Mouse (Mus musculus) mature B cell (primary cell): ENCODE measurements around the gene Cd33.

Experiments used
- in situ Hi-C: fragments of 300-500 bp; cut with MboI; formaldehyde crosslinking; loops from 2 replicates; pipeline ENCODE4 v1.14.3; 2019

Cd33 gene

DNA sequence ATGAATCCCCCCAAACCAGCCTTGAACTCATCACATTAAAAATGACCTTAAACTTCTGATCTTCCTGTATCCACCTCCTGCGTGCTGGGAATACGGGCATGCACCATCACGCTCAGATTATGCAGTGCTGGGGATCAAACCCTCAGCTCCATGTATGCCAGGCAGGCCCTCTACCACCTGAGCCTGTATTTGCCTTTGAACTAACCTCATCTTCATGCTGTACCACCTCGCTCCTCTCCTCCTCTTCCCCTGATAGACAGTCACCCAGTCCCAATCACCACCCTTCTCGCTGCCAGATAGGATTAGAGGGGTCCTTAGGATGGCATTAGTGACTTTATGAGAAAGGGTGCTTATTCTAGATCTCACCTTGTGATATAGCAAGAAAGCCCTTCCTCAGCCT, 29.2 kb downstream of the Cd33 start:
- in situ Hi-C loops = no loop called here

- in situ Hi-C loops = no loop called here
These were observed 31.7 kb downstream of the Cd33 start for GRCm38 (mm10) chr7:43512519-43512918.

DNA sequence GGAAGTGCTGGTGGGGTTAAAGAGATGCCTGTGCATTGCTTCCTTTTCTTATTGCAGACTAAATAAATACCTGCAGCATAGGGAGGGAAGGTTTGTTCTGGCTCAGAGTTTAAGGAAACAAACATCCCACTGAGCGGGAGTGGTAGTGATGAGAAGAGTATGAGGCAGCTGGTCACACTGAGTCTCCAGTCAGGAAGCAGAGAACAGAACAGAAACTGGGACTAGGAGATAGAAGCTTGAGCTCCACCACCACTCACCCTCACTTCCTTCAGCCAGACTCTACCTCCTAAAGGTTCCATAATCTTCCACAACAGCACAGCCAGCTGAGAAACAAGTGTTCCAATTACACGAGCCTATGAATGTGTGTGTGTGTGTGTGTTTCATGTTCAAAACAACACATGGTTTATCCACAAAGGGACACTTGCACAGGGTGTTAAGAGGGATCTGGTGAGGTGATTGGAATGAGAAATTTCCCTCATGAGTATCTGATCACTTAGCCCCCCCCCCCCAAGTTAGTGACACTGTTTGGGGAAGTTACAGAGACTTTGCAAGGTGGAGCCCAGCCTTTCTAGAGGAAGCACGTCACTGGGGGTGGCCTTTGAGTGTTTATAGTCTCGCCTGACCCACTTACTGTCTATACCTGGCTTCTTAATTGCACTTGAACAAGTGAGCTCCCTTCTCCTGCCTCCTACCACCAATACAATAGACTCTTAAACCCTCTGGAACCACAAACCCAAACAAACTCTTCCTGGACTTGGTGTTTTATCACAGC, 32.3 kb downstream of the Cd33 start:
- in situ Hi-C loops = no loop called here

- in situ Hi-C loops = no loop called here
These were observed 48.7 kb downstream of the Cd33 start for GRCm38 (mm10) chr7:43495343-43496021.

- in situ Hi-C loops = no loop called here
These were observed 53.4 kb downstream of the Cd33 start for GRCm38 (mm10) chr7:43490861-43491260.

DNA sequence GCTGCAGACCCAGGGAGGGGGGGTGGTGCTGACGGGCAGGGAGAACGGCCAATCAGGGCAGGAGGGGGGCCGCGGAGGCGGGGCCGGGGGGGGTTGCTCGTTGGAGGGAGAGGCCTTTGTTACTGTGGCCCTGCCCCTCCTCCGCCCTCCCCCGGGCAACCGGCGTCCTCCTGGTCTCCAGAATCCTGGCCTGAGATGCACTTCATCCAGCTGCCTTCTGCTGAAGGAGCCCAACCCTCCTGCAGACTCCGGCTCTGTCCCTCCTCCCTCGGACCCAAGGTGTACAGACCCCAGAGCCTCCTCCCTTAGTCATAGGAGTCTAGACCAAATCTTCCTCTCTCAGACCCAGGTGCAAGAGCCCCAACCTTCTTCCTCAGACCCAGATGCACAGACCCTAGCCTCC, 54.0 kb downstream of the Cd33 start:
- in situ Hi-C loops = no loop called here

GRCm38 (mm10) chr7:43489631-43490125, 54.5 kb downstream of the Cd33 start, which contains the start of gene Iglon5:
Gene Iglon5 (minus strand): TSS chr7:43490075.
- in situ Hi-C loops = no loop called here

- in situ Hi-C loops = no loop called here
These were observed 55.6 kb downstream of the Cd33 start for GRCm38 (mm10) chr7:43488646-43489045.

GRCm38 (mm10) chr7:43483236-43483635, 61.0 kb downstream of the Cd33 start:
- in situ Hi-C loops = no loop called here

GRCm38 (mm10) chr7:43482090-43482716, 62.0 kb downstream of the Cd33 start:
- in situ Hi-C loops = no loop called here

DNA sequence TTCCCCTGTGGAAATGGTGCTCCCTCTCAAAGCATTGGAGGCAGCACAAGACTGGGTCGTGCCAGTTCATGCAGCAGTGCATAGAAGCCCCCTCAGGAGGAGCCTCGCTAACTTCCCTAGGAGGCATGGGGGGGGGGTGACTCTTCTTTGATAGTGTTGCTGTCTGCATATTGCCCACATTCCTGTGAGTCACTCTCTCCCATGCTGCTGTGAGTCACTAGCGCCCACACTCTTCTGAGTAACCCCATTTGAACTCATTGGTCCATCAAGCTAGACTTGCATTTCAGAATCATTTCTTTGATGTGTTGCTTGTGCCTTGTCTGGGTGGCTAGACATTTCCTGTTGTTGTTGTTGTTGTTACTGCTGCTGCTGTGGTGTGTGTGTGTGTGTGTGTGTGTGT, 63.0 kb downstream of the Cd33 start:
- in situ Hi-C loops = no loop called here

DNA sequence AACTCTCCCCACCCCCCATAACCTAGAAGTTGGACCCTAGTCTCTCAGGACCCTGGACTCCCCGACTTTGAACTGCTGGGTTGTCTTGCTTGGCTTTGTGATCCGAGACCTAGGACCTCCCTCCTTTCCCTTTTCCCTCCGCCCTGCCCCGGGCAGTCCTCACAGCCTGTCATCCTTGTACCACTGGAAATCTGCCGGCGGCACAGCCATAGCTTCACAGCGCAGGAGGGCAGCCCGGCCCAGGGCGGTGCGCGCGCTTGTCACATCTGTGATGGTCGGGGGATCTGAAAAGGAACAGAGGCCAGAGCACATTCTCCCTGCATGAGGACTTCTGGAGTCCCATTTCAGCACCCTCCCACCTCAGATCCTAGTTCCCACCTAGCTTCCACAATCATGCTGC, 67.9 kb downstream of the Cd33 start:
- in situ Hi-C loops = no loop called here

DNA sequence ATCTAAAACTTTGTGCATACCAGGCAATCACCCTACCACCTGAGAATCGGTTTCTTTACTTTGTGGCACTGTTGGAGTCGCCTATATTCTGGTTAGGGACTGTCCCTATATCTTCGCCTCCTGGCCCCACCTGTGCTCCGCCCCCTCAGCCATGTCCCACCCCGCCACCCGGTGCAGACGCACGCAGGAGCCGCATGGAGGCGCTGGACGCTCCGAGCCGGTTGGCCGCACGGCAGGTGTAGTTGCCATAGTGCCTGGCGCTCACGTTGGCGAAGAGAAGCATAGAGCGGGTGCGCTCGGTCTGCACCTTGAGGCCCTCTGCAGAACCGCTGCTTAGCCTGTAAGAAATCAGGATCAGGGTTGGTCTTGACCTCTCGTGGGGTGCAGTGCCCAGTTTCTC, 68.5 kb downstream of the Cd33 start:
- in situ Hi-C loops = no loop called here
